Mouse (Mus musculus) left cerebral cortex, adult 9 months (tissue): Measurements from ENCODE around the gene Ifngr2.
A peak's percentile ranks its signal among the peaks of the same experiment; 100 is the strongest.

Experiments
- DNase-seq, 2 experiments: peaks; one replicate each; pipeline ENCODE4 v3.0.0; 2022; ENCODE audit warnings: low spot score in 2 of 2

Gene Ifngr2

DNA sequence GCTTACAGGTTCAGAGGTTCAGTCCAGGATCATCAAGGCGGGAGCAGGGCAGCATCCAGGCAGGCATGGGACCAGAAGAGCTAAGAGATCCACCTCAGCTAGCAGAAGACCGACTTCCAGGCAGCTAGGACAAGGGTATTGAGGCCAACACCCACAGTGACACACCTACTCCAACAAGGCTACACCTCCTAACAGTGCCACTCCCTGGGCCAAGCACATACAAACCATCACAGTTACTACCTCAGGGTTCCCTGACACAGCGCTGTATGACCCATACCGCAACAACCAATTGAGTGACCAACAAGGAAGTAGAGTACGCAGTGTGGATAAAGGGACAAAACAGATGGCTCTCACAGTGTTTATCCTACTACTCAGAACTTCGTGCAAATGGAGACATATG is 10.5 kb upstream of the Ifngr2 start:
- DNase-seq = no peak

GRCm38 (mm10) chr16:91537065-91537464 is 9.8 kb upstream of the Ifngr2 start:
- DNase-seq = no peak

DNA sequence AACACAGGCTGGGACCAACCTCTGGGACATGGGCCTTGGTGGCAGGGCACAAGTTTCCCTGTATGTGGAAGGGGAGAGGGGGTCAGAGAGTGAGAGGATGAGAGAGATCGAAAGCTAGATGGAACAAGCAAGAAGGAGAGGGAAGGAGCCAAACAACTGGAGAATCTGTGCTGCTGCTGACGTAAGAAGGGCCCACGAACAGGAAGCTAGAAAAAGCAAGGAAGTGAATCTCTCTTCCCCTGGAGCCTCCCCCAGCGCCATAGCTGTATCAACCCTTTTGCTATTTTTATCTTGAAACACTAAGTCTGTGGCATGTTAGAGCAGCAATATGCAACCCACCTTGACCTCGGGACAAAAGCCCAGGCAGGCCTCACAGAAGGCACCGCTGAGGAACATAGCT is 8.8 kb upstream of the Ifngr2 start:
- DNase-seq = no peak

DNA sequence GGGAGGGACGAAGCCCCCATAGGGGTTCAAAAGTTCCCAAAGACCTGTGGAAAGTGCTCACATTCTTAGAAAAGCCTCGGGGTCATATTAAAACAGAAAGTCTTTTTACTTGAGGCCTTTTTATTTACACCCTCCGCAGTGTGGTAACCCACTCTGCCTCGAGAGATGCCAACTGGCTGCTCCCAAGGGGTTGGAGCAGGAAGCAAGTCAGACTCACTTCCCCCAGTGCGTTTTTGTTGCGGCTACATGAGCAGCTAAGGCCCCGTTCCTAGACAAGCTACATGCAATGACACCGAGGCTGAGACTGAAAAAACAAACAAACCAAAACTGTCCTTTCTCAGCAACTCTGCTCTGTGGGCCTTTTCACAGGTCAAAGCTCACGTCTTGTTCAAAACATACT is 8.4 kb upstream of the Ifngr2 start:
- DNase-seq = no peak

DNA sequence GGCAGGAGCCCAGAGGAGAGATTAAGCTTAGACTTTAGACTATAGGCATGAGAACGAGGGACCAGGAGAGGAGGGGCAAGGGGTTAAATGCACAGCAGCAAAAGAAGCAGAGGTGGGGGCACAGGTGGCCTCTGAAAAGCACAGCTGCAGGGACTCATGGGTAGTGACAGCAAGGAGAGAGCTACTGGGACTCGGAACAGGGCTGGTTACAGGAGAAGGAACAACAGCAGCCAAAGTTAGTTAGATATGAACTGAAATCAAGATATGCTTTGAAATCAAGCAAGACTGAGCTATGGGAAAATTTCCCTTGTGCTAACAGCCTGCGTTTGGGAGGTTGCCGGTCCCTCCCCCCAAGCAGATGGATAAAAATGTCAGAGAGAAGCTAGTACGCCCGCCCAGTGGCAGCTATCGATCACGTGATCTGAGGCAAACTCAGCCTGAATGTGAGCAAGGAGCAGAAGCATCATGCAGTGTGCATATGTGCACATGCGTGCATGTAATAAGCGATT is 5.2 kb upstream of the Ifngr2 start:
- peak in 1 of 2 experiments; percentile 30 for DNase-seq

- DNase-seq = no peak
These were observed 3.3 kb upstream of the Ifngr2 start for GRCm38 (mm10) chr16:91543619-91544018.

DNA sequence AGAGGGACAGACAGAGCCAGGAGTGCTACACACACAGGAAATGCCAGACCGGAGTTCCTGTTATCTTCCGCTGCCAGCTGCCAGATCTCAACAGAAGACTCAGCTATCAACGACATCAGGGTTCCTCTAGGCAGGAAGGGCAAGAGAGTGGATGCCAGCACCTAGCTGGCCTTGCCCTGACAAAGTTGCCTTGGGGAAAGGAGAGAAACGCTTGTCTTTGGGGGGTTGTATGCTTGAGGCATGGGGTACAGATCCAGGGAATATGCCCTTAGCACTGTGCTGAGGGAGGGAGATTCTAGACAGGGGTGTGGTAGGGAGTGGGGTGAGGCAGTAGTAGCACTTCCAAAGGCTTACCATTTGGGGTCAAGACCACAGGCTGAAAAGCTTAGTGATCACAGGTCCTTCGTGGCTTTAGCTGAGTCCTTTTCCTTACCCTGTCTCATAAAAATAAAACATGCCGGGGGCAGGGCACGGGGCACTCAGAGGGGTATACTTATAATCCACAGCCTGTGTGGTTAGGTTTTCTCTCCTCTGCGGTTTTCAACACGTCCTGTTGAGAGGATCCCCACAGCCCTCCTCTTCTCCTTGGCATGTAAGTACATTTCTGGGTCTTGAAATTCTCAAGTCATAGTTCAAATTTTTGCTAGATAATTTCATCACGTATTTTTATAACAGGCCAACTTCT is 1.1 kb upstream of the Ifngr2 start:
- no peak for DNase-seq

DNA sequence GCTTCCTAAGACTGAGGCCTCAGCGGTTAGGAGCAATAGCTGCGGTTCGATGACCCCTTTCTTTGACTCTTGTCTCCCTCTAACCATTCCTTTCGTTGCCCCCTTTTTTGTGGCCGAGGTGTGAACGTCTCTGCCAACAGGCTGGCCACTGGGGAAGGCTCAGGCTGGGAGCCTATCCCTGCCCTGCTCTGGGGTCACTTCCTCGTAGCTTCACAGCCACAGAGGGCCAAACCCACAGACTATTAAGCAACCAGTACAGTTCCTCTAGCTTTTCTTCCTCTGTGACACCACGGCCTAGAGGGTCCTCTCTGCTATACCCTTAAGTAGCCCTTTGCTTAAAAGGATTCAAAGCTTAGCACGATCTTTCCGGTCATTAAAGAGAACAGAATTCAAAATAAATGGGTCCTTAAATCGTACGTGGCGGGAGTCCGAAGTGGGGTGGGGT is 459 bp upstream of the Ifngr2 start:
- peak in 1 of 2 experiments; percentile 39 for DNase-seq

DNA sequence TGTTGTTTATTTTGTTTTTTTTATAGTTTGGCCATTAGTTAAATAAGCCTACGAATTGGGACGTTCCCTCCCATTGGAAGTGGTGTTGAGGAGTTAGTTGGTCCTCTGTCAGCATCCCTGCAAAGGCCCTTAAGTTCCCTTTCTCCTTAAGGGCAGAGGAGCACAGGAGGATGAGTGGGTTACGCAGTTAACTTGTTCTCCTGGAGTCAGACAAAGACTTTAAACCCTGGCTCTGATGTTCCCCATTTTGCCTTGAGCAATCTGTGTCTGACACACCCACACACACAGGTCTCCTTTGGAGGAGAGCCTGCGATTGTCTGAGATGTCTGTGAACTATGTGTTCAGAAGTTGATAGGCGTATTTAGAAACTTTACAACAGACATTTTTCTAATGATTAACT is 1.1 kb downstream of the Ifngr2 start:
- DNase-seq = peak in 1 of 2 experiments; percentile 30

DNA sequence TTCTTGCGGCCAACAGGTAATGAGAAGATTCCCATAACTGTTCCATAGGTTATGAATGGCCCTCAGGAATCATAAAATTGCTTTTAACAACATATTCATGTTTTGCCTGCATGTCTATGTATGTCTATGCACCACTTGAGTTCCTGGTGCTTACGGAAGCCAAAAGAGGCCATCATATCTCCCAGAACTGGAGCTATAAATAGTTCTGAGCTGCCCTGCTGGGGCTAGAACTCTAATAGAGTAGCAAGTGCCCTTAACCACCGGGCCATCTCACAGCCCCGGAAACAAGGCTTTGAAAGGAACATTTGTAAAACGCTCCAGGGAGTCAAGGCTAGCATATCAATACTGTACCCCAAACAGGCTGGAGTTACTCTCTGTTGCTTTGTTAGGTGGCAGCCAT is 1.7 kb downstream of the Ifngr2 start:
- DNase-seq = no peak

DNA sequence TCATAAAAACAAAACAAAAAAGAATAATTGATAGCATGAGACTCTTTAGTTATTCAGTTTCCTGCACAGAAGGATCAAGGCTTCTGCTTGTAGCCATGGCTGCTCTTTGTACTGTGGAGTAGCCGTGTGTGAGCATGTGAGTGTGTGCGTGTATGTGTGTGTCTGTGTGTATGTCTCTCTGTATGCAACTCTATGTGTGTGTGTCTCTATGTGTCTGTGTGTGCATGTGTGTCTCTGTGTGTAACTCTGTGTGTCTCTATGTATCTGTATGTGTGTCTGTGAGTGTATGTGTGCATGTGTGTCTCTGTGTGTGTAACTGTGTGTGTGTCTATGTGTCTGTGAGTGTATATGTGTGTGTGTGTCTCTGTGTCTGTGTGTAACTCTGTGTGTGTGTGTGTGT is 2.1 kb downstream of the Ifngr2 start:
- DNase-seq = no peak

GRCm38 (mm10) chr16:91549616-91550015 is 2.7 kb downstream of the Ifngr2 start:
- no peak for DNase-seq

DNA sequence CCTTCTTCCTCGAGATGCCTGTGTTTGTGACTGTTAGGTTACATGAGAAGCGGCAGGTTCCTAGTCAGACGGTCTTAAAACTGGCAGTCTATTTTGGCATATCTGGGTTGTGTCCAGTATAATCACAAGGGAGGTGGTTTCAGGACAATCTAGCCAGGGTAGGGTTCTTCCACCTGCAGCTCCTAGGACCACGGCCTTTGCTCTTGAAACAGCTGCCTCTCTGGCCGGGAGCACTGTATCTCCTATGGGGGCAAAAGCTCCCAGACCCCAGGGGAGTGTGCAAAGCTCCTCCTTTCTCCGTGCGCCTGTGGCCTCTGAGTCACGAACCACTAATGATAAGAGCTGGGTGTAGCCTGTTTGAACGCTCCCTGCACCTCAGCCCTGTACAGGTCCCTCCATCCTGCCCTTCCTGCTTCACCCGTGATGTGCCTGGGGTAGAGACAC is 4.2 kb downstream of the Ifngr2 start:
- no peak for DNase-seq

- no peak for DNase-seq
These were observed 5.2 kb downstream of the Ifngr2 start for GRCm38 (mm10) chr16:91552072-91552471.

DNA sequence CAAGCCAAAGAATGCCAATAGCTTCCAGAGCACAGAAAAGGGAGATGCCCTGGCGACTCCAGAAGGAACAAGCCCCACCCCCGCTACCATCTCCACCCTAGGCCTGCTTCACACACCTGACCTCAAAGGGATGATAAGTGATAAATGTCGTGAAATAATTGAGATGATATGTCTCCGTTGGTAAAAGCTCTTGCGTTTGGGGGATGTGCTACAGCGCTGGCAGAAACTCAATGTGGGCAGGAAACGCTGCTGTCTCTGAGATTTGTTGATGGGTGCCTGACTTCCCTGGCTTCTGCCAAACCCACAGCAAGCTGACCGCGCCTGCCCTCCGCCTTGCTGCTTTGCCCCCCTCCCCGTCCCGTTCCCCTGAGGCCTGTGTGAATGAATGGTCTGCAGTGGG is 6.8 kb downstream of the Ifngr2 start:
- no peak for DNase-seq

- no peak for DNase-seq
These were observed 8.2 kb downstream of the Ifngr2 start for GRCm38 (mm10) chr16:91555017-91555605.

GRCm38 (mm10) chr16:91556659-91557058 is 9.8 kb downstream of the Ifngr2 start:
- no peak for DNase-seq

- DNase-seq = no peak
These were observed 10.3 kb downstream of the Ifngr2 start for GRCm38 (mm10) chr16:91557214-91557613.

DNA sequence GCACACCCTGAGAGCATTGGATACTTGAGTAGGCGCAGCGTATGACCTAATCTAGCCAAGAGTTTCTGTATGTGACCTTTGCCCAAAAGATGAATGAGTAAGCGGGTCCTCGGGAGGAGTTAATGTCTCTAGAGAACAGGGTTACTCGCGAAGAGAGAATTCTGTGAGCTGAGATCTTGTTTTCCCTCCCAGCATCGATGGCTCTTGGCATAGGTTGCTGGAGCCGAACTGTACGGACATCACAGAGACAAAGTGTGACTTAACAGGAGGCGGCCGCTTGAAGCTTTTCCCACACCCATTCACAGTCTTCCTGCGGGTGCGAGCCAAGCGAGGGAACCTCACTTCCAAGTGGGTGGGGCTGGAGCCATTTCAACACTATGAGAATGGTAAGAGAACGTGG is 10.8 kb downstream of the Ifngr2 start:
- DNase-seq = peak in 1 of 2 experiments; percentile 57

DNA sequence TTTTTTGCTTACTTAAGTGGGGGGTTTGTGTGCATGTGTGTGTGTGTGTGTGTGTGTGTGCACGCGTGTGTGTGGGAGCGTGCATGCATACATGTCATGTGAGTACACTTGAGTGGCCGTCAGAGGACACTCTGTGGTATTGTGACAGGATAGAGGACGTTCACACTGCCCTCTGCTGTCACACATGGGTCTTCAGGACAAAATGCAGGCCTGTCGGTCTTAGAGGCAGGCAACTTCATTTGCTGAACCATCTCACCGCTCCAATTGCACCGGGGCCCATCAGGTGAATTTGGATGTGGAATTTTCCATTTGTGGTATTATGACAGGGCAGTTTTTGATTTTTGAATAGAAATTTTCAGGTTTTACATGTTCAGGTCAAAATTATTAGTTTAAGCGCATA is 14.2 kb downstream of the Ifngr2 start:
- DNase-seq = peak in 1 of 2 experiments; percentile 21

DNA sequence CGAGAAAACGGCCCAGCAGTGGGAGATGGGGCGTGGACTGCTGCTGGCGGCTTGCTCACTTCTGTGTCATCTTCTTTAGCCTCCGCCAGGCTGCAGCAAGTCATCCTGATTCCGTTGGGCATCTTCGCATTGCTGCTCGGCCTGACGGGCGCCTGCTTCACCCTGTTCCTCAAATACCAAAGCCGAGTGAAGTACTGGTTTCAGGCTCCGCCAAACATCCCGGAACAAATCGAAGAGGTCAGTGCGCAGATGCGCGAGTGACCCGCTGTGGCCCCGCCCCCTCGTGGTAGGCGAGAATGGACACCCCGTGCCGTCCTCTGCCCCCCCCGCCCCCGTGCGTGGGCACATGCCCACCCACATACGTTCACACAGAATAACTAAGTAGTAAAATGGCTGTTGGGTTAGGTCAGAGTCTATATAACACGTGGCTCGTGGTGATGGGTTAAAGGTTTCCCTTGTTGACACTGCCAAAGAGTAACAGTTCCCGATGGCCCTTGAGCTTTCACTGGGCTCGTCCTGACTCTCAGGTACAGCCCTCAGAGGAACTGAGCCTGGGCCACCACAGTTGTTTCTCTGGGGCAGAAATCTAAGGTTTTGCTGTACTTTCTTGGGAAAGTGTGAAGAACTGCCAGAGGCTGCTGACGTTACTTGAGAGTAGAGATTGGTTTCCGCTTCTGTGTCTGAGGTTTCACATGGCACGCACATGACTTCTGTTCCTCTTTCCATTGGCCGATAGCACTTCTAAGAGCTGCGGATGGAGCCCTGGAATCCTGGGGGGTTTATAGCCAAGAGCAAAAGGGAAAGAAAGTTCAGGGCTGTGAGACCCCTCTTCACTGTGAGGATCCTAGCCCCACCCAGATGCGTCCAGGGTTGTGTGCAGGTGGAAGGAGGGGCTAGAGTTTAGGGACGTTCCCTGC is 14.9 kb downstream of the Ifngr2 start:
- no peak for DNase-seq

GRCm38 (mm10) chr16:91564580-91565291 is 17.9 kb downstream of the Ifngr2 start:
- DNase-seq = no peak
